Mouse (Mus musculus) fibroblast of lung, adult 2 months (primary cell): ENCODE data around the gene Cxcl10.
A peak's percentile ranks its signal among the peaks of the same experiment; 100 is the strongest.

Experiments
- DNase-seq: peaks from one replicate; pipeline ENCODE4 v3.0.0-alpha.2; 2011; ENCODE audit warnings: low read depth

Cxcl10 gene

GRCm38 (mm10) chr5:92321631-92322400 lies 26.9 kb downstream of the Cxcl10 start:
- DNase-seq, result peak; percentile 48

- no peak for DNase-seq
Observed at GRCm38 (mm10) chr5:92318596-92318995, 30.1 kb downstream of the Cxcl10 start.

GRCm38 (mm10) chr5:92318119-92318518 lies 30.6 kb downstream of the Cxcl10 start:
- DNase-seq, result no peak

- no peak for DNase-seq
Observed at GRCm38 (mm10) chr5:92313776-92314175, 34.9 kb downstream of the Cxcl10 start.

GRCm38 (mm10) chr5:92312046-92312715 lies 36.5 kb downstream of the Cxcl10 start:
- DNase-seq, result no peak

- DNase-seq, result peak; percentile 86
Observed at GRCm38 (mm10) chr5:92309681-92310511, 38.8 kb downstream of the Cxcl10 start, which contains the start of gene Sdad1. Sdad1 (minus strand) TSS chr5:92310479.

- DNase-seq, result no peak
Observed at GRCm38 (mm10) chr5:92304291-92304690, 44.4 kb downstream of the Cxcl10 start.

- no peak for DNase-seq
Observed at GRCm38 (mm10) chr5:92302149-92302840, 46.4 kb downstream of the Cxcl10 start.
